Mouse (Mus musculus) induced T-regulatory cell, adult 2 months (primary cell): ENCODE results near the gene Naa38.
A peak's percentile ranks its signal among the peaks of the same experiment; 100 is the strongest.

ENCODE experiments used
- DNase-seq: peaks from one replicate; pipeline ENCODE4 v3.0.0-alpha.2; 2012; ENCODE audit warnings: low read depth

The Naa38 gene

DNA sequence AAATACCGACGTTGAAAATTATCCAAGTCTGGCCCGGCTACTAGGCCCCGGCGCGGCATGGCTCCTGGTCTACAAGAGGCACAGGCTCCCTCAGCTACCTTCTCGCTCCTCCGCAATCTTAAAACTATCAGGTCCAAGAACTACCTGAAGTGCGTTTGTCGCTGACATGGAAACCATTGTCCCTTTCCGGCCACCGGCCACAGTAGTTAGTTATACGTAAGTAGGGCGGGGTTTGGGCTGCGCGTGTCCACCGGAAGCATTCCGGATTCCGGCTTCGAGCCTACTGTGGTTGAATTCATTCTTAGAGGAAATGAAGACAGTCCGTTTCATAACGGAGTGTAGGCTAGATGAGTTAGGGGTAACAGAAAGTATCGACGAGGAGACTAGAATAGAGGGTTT is at the start of gene Naa38, which contains the start of gene Cyb5d1:
TSS of gene Naa38 (plus strand) at position 253 of the 399 bp plus-strand sequence.
TSS of gene Cyb5d1 (minus strand) at position 397 of the 399 bp plus-strand sequence.
- DNase-seq: peak; percentile 97

DNA sequence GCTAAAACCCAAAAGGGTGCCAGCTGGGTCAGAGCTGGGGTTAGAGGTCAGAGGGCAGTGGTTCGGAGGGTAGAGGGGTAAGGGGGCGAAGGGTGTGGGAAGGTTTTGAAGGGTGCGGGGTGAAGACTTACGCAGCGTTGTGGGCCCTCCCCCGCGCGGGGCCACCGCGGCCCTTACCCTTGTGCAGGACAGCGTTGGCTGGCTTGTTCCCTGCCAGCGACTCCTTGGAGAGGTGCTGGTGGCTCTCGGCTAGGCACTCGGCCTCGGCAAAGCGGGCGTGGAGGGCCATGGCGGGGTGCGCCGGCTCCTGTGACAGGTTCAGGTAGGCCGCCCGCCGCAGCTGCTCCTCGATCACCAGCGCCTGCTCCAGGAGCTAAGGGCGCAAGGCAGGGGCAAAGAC is 48.8 kb upstream of the Naa38 start:
- no peak for DNase-seq

DNA sequence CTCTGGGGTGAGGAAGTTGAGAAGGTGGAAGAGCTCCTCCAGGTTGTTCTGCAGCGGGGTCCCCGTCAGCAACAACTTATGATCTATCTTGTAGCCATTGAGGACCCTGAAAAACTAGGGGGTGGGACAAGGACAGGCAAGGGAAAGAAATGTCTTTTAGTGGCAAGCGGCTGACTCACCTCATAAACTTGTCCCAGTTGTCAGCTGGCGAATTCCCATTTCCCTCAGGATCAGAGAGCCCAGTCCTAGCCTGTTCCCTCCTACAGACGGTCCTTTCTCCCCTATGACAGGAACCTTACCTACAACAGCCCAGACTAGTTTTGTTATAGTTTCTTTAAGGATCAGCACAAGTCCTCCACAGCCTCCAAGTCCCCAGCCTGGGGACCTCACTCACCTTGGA is 38.7 kb upstream of the Naa38 start:
- DNase-seq: no peak

DNA sequence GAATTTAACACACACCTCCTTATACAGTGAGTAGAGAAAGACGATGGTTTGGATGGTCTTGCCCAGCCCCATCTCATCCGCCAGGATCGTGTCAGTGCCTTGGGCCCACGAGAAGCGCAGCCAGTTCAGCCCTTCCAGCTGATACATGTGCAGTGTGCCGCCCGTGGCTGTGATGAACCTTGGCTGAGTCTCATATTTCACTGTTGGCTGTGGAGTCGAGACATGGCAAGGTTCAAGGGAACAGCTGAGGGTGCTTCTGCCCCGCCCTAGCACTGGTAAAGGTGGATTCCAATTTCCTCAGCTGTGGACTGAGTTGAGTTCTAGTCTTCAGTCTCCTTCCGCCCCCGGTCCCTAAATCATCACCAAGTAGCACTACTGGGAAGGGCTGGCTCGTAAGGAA is 37.6 kb upstream of the Naa38 start:
- no peak for DNase-seq

DNA sequence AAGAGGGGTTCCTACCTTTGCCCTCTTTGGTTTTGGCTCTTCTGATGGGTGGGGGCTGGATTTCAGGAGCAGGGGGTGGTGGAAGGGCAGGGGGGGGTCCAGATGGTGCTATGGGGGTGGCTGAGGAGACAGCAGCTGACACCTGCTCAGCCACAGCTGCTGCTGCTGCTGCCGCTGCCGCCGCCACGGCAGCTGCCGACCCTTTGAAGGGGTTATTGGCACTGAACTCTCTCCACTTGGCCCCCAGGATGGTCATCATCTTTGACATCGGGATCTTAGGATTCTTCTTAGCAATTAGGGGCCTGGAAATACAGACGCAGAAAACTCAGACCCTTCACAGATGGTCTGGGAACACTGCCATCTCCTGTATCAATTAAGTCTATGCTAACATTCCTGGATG is 33.3 kb upstream of the Naa38 start:
- no peak for DNase-seq

DNA sequence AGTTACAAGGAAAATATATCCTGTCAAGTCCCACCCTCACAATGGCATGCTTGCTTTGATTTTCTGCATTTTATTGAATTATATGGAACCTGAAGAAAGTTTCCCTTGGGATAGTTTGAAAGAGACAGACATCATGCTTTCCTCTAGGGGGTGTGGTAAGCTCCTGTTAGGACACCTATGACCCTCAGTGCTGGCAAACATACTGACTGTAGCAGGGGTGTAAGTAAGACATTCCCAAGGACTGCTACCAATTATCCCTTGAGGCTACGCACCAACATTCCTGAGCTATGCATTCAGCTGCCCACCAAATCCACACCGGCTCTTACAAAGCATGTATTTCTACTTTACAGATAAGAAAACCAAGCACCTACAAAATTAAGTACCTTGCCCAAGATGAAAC is 32.8 kb upstream of the Naa38 start:
- no peak for DNase-seq

DNA sequence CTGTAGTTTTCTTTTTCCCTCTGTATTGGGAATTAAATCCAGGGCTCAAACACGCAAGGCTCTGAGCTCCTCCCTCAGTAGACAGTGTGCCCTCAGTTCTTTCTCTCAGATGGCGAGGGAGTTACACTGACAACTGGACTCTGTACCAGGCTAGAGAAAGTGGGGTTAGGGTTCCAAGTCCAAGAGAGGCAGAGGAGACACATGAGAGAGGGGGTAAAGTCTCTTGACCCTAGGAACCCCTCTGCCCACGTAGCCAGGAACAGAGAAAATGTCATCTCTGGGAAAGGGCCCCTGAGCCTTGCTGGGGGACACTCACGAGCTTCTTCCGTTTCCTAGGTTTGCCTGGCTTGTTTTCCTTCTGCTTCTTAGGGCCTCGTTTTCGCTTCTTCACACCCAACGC is 30.9 kb upstream of the Naa38 start:
- no peak for DNase-seq

DNA sequence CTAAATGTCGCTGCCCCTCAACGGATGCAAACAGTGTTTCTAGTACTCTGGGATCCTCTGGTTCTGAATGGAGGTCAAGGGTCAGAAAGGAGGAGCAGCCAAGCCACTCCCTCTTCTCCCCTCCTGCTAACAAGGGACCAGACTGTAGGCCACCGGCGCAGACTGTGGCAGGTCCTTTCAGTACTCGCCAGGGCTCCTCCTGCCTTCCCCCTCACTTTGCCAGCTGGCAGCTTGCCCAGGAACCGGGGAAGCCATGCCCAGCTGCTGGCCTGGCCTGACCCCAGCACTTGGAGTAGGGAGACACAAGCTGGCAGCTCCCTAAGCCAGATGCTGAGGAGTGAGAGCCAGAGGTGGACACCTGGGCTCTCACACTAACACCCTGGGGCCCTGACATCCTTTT is 30.4 kb upstream of the Naa38 start:
- DNase-seq: peak; percentile 33

DNA sequence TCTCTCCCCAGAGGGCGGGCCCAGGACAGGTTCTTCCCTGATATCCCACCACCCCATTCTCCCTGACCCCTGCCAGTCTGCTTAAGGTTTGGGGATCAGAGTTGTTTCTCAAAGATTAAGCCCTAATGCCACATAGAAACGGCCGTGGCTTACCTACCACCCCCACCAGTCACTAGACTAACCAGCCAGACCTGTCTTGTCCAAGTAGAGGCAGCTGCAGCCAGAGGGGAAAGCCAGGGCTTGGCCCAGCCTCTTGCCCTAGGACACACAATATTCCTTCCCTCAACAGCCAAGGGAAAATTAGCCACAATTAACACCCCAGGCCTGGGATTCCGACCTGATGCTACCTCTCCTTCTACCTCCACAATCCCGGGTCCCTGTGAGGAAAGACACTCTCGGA is 29.6 kb upstream of the Naa38 start:
- DNase-seq: peak; percentile 39

DNA sequence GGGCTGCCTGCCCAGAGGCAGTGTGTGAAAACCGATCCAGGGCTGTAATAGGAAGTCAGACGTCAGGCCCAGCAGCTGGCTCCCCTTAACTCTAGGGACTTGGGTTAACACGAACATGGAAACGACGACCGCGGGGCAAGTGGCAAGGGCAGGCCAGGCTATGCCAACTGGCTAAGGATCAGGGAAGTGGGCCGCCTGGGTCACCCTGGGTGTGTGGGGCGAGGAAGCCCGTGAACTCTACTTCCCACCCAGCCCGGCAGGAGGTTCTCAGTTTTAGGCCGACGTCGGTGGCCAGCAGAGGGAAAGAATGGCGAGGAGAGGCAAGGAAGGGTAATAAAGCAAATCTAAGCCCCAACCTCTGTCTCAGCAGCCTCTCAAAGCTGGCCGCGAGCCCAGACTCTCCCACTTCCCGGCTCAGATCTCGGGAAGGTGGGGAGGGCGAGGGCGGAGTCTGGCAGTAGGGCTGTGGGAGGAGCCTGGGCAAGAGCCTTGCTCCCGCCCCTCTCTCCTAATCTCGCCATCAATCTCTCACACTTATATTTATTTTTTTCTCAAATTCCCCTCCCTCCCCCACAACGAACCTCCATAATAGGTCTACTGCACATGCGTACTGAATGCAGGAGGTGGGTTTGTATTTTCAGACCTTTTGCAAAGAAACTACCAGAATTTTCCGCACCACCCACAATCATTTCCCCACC is 29.0 kb upstream of the Naa38 start:
- peak; percentile 99 for DNase-seq

DNA sequence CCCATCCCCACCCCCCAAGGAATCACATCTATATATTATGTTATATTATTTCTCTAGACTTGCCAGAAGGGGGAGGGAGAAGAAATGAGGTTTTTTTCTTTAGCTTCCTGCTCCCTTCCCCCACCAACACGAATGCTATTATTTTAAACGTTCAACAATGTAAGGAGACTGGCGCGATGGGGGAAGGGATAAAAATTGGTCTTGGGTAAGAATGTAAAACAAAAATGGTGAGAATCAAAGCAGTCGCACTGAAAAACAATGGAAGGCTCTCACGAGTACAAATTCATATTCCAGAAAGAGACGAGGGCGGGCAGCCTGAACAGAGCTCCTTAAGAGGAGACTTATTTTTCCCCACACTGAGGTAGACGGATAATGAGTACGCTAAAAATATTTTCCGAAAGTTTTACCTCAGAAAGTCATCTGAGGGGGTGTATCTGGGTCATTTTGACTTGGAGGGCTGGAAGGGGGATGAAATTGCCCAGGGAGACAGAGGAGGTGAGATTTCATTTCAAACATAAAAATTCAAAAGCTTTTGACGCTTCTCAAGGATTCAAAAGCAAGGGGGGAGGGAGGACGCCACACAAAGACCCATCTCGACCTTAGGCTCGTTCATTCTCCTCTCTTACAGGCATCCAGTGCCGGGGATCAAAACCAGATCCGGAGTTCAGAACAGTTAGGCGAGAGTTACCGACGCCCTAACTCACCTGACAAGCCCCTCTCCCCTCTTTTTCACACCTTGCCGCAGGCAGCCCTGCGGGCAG is 28.3 kb upstream of the Naa38 start:
- DNase-seq: no peak

DNA sequence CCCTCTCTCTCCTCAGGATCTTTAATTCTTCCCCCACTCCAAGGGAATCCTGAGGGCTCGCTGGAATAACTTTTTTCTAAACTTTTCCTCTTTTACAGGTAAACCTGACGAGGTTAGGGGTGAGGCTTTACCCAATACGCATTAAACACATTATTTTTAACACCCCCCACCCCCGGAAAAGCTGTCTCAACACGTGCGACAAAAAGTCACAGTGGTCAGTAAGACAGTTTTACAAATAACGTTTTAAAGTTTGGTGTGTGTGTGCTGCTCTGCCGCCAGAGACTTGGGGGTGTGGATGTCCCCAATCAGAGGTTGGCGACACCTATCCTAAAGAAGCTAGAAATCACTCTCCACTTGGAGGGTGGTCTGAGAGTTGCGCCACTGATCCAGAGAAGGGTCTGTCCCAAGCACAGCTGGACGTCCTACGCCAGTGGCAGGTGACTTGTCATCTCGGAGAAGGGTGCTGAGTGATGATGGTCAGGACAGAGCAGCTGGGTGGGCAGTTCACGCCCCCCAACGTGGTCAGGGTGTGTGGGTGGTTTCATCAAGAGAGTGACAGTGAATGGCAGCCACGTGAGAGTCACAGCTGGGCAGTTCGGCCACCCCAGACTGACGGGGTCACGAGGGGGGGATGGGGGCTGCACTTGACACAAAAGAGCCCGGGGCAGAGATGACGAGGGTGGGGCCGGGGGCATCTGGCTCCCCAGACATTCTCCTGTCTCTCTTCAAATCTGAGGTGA is 27.5 kb upstream of the Naa38 start:
- DNase-seq: peak; percentile 64

DNA sequence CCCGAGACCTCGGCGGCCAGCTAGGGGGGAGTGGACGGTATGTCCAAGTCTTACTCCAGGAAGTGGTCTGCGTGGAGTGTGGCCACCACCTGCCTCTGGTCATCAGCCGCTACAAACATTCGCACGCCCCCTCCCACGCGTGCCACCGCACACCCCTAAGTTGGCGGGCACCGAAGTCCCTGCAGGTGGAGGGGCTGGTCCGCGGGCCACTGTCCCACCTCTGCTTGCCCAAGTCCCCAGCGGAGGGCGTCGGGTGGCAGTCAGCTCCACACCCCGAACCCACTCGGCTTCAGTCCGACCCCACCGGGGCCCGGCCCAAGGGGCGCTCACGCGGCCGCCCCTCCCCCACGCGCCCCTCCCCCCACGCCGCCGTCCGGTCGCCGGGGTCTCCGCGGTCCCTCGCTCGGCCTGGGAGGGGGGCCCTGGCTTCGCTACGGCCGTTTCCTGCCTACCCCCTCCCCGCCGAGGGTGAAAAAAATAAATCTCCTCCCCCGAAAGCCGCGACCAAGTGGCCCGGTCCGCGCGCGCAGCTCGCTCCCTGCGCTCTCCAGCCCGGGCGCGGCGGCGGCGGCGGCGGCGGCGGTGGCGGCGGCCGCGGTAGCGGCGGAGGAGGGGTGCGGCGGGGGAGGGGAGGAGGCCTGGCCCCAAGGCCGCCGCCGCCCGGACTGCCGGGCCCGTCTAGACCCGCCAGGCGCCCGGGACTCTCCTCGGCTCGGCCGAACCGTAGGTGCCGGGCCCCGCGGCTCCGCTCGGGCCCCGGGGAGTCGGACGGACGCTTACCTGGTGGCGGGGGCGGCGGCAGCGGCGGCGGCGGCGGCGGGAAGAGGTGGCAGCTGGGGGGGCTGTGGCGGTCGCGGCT is 26.7 kb upstream of the Naa38 start:
- peak; percentile 67 for DNase-seq

DNA sequence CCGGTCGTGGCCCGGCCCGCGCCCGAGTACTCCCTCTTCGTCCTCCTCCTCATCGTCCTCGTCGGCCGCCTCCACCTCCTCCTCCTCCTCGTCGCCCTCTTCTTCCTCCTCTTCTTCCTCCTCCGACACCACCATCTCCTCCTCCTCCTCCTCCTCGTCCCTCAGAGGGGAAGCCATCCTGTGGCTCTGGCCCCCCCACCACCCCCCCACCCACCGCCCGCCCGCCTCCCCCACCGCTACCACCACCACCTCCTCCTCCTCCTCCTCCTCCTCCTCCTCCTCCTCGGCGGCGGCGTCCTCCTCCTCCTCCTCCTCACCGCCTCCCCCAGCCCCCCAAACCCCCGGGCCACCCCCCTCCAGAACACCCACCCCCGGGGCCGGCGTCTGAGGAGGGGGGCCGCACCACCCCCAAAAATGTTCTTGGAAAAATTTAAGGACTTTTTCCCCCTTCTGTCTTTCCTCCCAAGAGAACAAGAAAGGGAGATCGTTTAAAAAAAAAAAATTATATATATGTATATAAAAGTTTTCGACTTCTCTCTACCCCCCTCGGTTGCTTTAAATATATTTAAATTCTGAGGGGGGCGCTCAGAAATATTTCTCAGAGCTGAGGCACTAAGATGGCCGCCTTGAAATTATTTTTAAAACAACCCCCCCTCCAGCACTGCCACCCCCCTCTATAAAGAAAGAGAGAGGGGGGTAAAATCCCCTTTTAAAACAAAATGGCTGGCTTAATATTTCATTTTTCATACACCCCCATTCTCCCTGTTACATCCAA is 25.9 kb upstream of the Naa38 start, which contains the start of gene Chd3:
TSS of gene Chd3 (minus strand) at position 192 of the 775 bp plus-strand sequence.
- no peak for DNase-seq

DNA sequence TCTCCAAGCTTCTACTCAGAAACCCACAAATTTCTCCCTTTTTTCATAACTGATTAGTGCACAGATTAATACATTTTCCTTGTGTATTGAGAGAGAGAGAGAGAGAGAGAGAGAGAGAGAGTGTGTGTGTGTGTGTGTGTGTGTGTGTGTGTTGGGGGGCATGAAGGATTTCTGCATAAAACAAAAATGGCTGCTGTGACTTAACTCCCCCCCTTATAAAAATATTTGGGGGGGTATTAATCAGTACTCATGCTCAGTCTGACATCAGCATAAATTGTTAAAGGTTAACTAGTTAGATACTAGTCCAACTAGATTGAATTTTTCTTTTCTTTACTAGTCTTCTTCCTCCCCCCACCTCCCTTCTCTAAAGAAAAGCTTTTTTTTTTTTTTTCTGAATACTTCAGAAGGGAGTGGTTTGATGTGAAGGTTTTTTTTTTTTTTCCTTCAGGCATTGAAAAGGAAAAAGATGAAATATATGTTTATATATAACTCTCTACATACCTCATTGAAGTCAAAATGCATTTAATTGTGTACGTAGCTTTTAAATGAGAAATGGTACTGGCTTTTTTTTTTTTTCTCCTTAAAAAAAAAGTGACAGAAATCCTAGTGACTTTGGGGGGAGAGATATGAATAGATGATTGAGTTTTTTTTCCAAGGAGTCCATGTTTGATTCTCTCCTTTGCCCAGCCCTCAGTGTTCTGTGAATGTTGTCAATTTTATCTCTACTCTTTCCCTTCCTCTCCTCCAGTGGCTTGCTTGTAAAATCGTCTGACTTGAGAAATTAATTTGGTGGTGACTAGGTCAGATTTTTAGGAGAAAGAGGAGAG is 25.1 kb upstream of the Naa38 start:
- peak; percentile 51 for DNase-seq

DNA sequence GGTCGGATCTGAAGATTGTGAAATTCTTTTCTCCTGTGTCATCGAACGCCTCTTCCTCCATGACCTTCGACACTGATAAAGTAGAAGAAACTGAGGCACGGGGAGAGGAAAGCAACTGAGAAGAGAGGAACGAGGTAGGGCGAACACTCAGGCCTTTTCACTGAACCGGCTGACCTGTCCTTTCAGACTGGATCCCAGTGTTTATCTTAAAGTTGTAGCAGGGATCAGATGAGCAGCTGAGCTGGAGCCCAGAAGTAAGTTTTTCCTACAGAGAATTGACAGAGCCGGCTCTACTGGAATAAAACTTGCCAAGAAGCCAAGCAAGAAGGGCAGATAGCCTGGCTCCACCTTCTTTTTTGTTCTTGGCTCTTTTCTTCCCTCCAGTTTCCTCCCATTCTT is 24.5 kb upstream of the Naa38 start:
- peak; percentile 39 for DNase-seq

DNA sequence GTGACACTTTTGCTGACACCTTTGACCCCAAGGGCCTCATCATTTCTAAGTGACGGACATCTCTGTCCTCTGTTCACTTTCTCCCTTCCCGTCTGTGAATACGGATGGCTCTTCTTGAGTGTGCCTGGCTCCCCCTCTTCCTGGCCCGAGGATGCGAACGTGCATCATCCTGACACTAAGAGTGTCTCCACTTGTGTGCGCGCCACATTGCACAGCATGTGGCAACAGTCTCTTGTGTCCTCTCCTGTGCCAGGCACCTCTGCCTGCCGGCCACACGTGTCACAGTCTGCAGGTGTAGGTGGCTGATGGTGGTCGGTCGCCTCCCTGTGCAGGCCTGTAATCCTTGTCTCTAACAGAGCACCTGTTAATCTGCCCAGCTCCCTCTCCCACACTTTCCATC is 23.7 kb upstream of the Naa38 start:
- no peak for DNase-seq

DNA sequence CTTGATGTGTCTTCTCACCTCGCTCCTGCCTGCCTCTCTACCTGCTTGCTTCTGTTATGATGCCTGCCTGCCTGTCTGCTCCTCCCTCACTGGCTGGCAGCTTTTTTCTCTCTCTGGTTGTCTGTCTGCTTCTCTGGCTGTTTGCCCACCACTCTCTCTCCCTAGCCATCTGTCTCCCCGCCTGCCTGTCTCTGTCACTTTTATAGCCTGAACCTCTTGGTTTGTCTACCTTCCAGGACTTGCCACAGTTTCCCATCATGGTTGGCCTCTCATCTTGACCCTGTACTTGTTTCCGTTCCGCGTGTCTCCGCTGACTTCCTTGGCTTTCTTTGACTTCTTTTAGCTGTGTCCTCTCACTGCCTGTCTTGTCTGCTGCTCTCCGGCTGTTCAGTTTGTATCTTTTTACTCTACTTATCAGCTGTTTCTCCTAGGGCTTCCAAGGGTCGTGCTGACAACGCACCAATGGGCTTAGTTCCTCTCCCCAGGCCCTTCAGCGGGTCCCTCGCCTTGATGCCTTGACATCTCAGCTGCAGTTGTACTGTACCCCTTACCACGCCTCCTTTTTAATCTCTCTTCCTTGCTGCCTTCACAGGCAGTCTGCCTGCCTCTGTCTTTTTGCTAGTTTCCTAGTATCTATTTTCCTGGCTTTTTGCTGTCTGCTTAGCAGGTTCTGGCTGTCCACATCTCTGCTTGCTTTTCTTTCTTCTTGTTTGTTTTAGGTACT is 23.1 kb upstream of the Naa38 start:
- peak; percentile 69 for DNase-seq

DNA sequence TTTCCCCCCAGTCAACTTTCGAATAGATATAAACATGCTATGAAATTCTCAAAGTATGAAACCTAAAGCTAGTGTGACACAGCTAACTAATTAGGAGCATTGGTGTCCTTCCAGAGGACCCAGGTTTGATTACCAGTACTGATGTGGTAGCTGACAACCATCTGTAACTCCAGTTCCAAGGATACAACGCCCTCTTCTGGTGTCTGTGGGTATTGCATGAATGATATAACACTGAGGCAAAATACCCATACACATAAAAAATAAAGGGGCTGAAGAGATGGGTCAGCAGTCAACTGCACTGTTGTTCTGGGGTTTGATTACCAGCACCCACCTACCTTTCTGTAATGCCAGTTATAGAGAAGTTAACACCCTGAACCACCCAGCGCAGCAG is 22.5 kb upstream of the Naa38 start:
- peak; percentile 85 for DNase-seq
